Comparison of ENCODE assay signal across 14 mouse cellular contexts in genomic region chr15:77740511-77741297, GRCm38 (mm10). TPM values are rescaled to one million over a fixed set of nuclear protein-coding genes. Genes with fewer than 3 reads are reported as not detected.
DNase-seq lines count a peak whose midpoint lies in the region; ATAC-seq and TF ChIP-seq lines count a peak whose summit lies in the region.
"Had no signal": no experiment of that assay in that cellular context is flagged by ENCODE, and none has a peak within 500 bp of the region (broad histone marks: within the 10 kb centered on the region; RNA-seq: fewer than 3 reads in every experiment).

No protein-coding gene starts in this region.

- TF ChIP-seq POLR2A in testis, adult 2 months (IDR thresholded peaks at IDR 0.05; ENCODE audit: control insufficient read depth, low read depth, low read length) = no peak

- no peak for ATAC-seq in heart, postnatal 0 days (ENCODE audit: insufficient read depth, low read depth)
- no peak for ATAC-seq in heart, embryonic 12.5 days (ENCODE audit: insufficient number of reproducible peaks, low FRiP score)
- ATAC-seq in liver, embryonic 13.5 days (ENCODE audit: low read depth) = peak; percentile 58; the same call in 1 of the 2 replicates
- ATAC-seq: forebrain, postnatal 0 days had no signal

- no peaks in the 10 kb centered on the region for H3K9me3 ChIP-seq in heart, postnatal 0 days (replicated peaks; ENCODE audit: control insufficient read depth, low read length)
- H3K9me3 ChIP-seq in heart, embryonic 12.5 days (replicated peaks) = no peaks in the 10 kb centered on the region
- H3K9me3 ChIP-seq in liver, embryonic 13.5 days (replicated peaks) = no peaks in the 10 kb centered on the region
- H3K9me3 ChIP-seq: limb, embryonic 12.5 days had no signal

- H3K4me2 ChIP-seq in heart, postnatal 0 days (ENCODE audit: low read depth, low read length) = no peak overlapping the region
- H3K4me2 ChIP-seq in heart, embryonic 12.5 days = no peak overlapping the region
- H3K4me2 ChIP-seq in liver, embryonic 13.5 days = no peak overlapping the region
- H3K4me2 ChIP-seq: limb, embryonic 12.5 days had no signal

- H3K4me1 ChIP-seq in heart, postnatal 0 days (ENCODE audit: control insufficient read depth, insufficient read depth) = no peaks in the 10 kb centered on the region
- no peaks in the 10 kb centered on the region for H3K4me1 ChIP-seq in heart, embryonic 12.5 days (replicated peaks)
- H3K4me1 ChIP-seq in testis, adult 2 months (ENCODE audit: control insufficient read depth, insufficient read depth, low read length) = no peaks in the 10 kb centered on the region
- H3K4me1 ChIP-seq in liver, embryonic 13.5 days (replicated peaks) = no peaks in the 10 kb centered on the region; the same call in 1 of the 2 replicates
- H3K4me1 ChIP-seq: limb, embryonic 12.5 days had no signal

- TF ChIP-seq CTCF in heart, postnatal 0 days (IDR thresholded peaks at IDR 0.05; ENCODE audit: low read depth) = peak; percentile 43
- peak; percentile 11; the same call in 1 of the 2 replicates for TF ChIP-seq CTCF in testis, adult 2 months (IDR thresholded peaks at IDR 0.05; ENCODE audit: control insufficient read depth, insufficient read depth, insufficient replicate concordance, low read depth, low read length)

- H3K27me3 ChIP-seq in heart, postnatal 0 days (ENCODE audit: control insufficient read depth, insufficient read depth, low read length) = no peaks in the 10 kb centered on the region
- no peaks in the 10 kb centered on the region for H3K27me3 ChIP-seq in heart, embryonic 12.5 days (replicated peaks)
- H3K27me3 ChIP-seq in testis, adult 2 months (ENCODE audit: control insufficient read depth, insufficient read depth, low read length) = no peaks in the 10 kb centered on the region
- no peaks in the 10 kb centered on the region; the same call in none of the 2 replicates for H3K27me3 ChIP-seq in liver, embryonic 13.5 days
- H3K27me3 ChIP-seq: limb, embryonic 12.5 days had no signal

- no peak for TF ChIP-seq EP300 in heart, postnatal 0 days (IDR thresholded peaks at IDR 0.05; ENCODE audit: low read depth)

- WGBS in heart, postnatal 0 days = 77% methylated on average over 9 of the region's 9 CpGs
- 75% methylated on average over 9 of the region's 9 CpGs for WGBS in heart, embryonic 12.5 days
- 66% methylated on average over 9 of the region's 9 CpGs for WGBS in liver, embryonic 13.5 days (ENCODE audit: insufficient replicate concordance)

- no peak overlapping the region for H3K4me3 ChIP-seq in heart, postnatal 0 days (ENCODE audit: low read depth, low read length)
- H3K4me3 ChIP-seq in heart, embryonic 12.5 days = no peak overlapping the region
- no peak overlapping the region for H3K4me3 ChIP-seq in testis, adult 2 months (ENCODE audit: control insufficient read depth, low read depth, low read length)
- H3K4me3 ChIP-seq in liver, embryonic 13.5 days (replicated peaks) = no peak overlapping the region
- H3K4me3 ChIP-seq: limb, embryonic 12.5 days had no signal

- no peak for DNase-seq in heart, postnatal 0 days (ENCODE audit: low spot score)
- no peak for DNase-seq in testis, postnatal 14 days (ENCODE audit: low spot score)
- no peak for DNase-seq in liver, embryonic 13.5 days
- DNase-seq in spleen, adult 12 weeks (ENCODE audit: low spot score) = no peak
- DNase-seq in kidney, adult 8-10 months = no peak
- no peak for DNase-seq in layer of hippocampus, adult 9-10 months (ENCODE audit: low spot score)
- DNase-seq: forebrain, postnatal 0 days; heart, postnatal 14 days; midbrain, embryonic 14.5 days had no signal

- no peaks in the 10 kb centered on the region for H3K36me3 ChIP-seq in heart, postnatal 0 days (replicated peaks; ENCODE audit: control insufficient read depth, insufficient read depth, low read length)
- no peaks in the 10 kb centered on the region for H3K36me3 ChIP-seq in heart, embryonic 12.5 days
- H3K36me3 ChIP-seq in testis, adult 2 months (ENCODE audit: control insufficient read depth, insufficient read depth, low read length) = no peaks in the 10 kb centered on the region
- H3K36me3 ChIP-seq in liver, embryonic 13.5 days = peaks cover 12% of the 10 kb centered on the region
- H3K36me3 ChIP-seq: limb, embryonic 12.5 days had no signal

- no peak overlapping the region for H3K9ac ChIP-seq in heart, postnatal 0 days (replicated peaks; ENCODE audit: low read depth, low read length)
- no peak overlapping the region for H3K9ac ChIP-seq in heart, embryonic 12.5 days
- no peak overlapping the region for H3K9ac ChIP-seq in liver, embryonic 13.5 days
- H3K9ac ChIP-seq: forebrain, postnatal 0 days; limb, embryonic 12.5 days had no signal

- no peak overlapping the region for H3K27ac ChIP-seq in heart, postnatal 0 days (ENCODE audit: low read depth)
- no peak overlapping the region for H3K27ac ChIP-seq in heart, embryonic 12.5 days (ENCODE audit: poor library complexity, severe bottlenecking)
- H3K27ac ChIP-seq in testis, adult 2 months (ENCODE audit: control insufficient read depth, insufficient read depth, low read depth, low read length) = no peak overlapping the region
- no peak overlapping the region for H3K27ac ChIP-seq in liver, embryonic 13.5 days
- H3K27ac ChIP-seq: limb, embryonic 12.5 days had no signal

RNA-seq across cellular contexts. Expression of gene Apol9b, which starts 11.9 kb away (rescaled TPM):
- 0.23 and 0.81 TPM in 2 replicates for total RNA-seq in heart, postnatal 0 days (2014; rRNA removed; ENCODE audit: low replicate concordance)
- 0.14 and 0.30 TPM in 2 replicates for polyA plus RNA-seq in heart, postnatal 0 days (2015; fragmentation: Nextera tagmentation; extraction: Ambion mirVana)
- 0.20 and 0.22 TPM in 2 replicates for polyA plus RNA-seq in heart, embryonic 12.5 days (2016; fragmentation: Nextera tagmentation; extraction: Ambion mirVana)
- polyA plus RNA-seq in testis, adult 2 months (2012; rRNA removed) = not detected in 2 replicates
- not detected in 2 replicates for polyA plus RNA-seq in liver, embryonic 13.5 days (2015; fragmentation: Nextera tagmentation; extraction: Ambion mirVana)
- total RNA-seq: ES-E14; forebrain, postnatal 0 days had no signal
- polyA plus RNA-seq: limb, embryonic 12.5 days; midbrain, embryonic 14.5 days had no signal

RNA-seq across cellular contexts. Expression of gene Apol8, which starts 16.1 kb away (rescaled TPM):
- 0.46 TPM in 1 of 2 replicates, not detected in the other for total RNA-seq in heart, postnatal 0 days (2014; rRNA removed; ENCODE audit: low replicate concordance)
- polyA plus RNA-seq in heart, postnatal 0 days (2015; fragmentation: Nextera tagmentation; extraction: Ambion mirVana) = 0.04 TPM in 1 of 2 replicates, not detected in the other
- 0.65 and 0.74 TPM in 2 replicates for polyA plus RNA-seq in heart, embryonic 12.5 days (2016; fragmentation: Nextera tagmentation; extraction: Ambion mirVana)
- polyA plus RNA-seq in testis, adult 2 months (2012; rRNA removed) = 0.17 TPM in 2 replicates
- 29.8 and 34.9 TPM in 2 replicates for polyA plus RNA-seq in liver, embryonic 13.5 days (2015; fragmentation: Nextera tagmentation; extraction: Ambion mirVana)
- total RNA-seq: adrenal gland, postnatal 36 days; heart, postnatal 14 days had no signal

RNA-seq across cellular contexts. Expression of gene Apol7e, which starts 42.0 kb away (rescaled TPM):
- not detected in 2 replicates for total RNA-seq in heart, postnatal 0 days (2014; rRNA removed; ENCODE audit: low replicate concordance)
- polyA plus RNA-seq in heart, postnatal 0 days (2015; fragmentation: Nextera tagmentation; extraction: Ambion mirVana) = not detected in 2 replicates
- polyA plus RNA-seq in heart, embryonic 12.5 days (2016; fragmentation: Nextera tagmentation; extraction: Ambion mirVana) = not detected in 2 replicates
- polyA plus RNA-seq in testis, adult 2 months (2012; rRNA removed) = not detected in 2 replicates
- not detected in 2 replicates for polyA plus RNA-seq in liver, embryonic 13.5 days (2015; fragmentation: Nextera tagmentation; extraction: Ambion mirVana)
- total RNA-seq: adrenal gland, postnatal 36 days; forebrain, postnatal 0 days; heart, postnatal 14 days had no signal
- polyA plus RNA-seq: forebrain, postnatal 0 days; limb, embryonic 12.5 days; midbrain, embryonic 14.5 days had no signal

Comparison
In these comparisons a context has a peak if more than half of its experiments do, and no peak if none do; other contexts are left out.
1. RNA of gene Apol8, which starts 16.1 kb away (polyA plus RNA-seq): 29.8 to 34.9 TPM in liver, embryonic 13.5 days; 0.65 to 0.74 TPM in heart, embryonic 12.5 days, 0.17 TPM in testis, adult 2 months and 0.04 TPM in heart, postnatal 0 days; every median in the first group is over 10 times any median in the second.